Mouse (Mus musculus) lung, adult 2 months (tissue): ENCODE data around the gene Mad1l1. TPM values are rescaled to one million over a fixed set of nuclear protein-coding genes. Genes with fewer than 3 reads are reported as not detected.

Experiments used
- DNase-seq: peaks from one replicate; pipeline ENCODE4 v3.0.0; 2022
- H3K4me1 ChIP-seq: fragments of 200-500 bp; 2 replicates; pipeline ENCODE4 v1.6.1; 2011; ENCODE audit warnings: low read length; ENCODE audit not compliant: control insufficient read depth, insufficient read depth
- H3K4me3 ChIP-seq: fragments of 200-500 bp; replicated peaks from 2 replicates; pipeline ENCODE3; 2011; ENCODE audit warnings: low read depth, mild to moderate bottlenecking, control low read depth, low read length; ENCODE audit errors: extremely low read depth
- CTCF ChIP-seq: fragments of 200-500 bp; IDR thresholded peaks from 2 replicates; pipeline ENCODE4 v1.5.1; 2011; ENCODE audit warnings: mild to moderate bottlenecking, low read length, control low read depth; ENCODE audit not compliant: insufficient read depth
- POLR2A ChIP-seq: fragments of 200-500 bp; IDR thresholded peaks from 2 replicates; pipeline ENCODE4 v1.6.1; 2011; ENCODE audit warnings: low read depth, mild to moderate bottlenecking, control low read depth, low read length, borderline replicate concordance; ENCODE audit errors: extremely low read depth
- WGBS: fragments of 180-500 bp; shearing (Covaris S2); methylation state at CpG from one replicate; pipeline ENCODE4 v1.1.7; 2018; 5-methylcytosine and 5-hydroxymethylcytosine counted together
- polyA plus RNA-seq: library from polyadenylated mRNA; depleted of rRNA; stranded (reverse); fragments of >200 nt; gene quantifications from 2 replicates; pipeline ENCODE4 v1.2.3, GENCODE M21; 2012

Gene Mad1l1
- polyA plus RNA-seq, 1 experiment = 21.6 TPM

GRCm38 (mm10) chr5:140021755-140022154 lies 299.6 kb downstream of the Mad1l1 start:
- TF ChIP-seq CTCF (no peak), POLR2A (no peak)
- DNase-seq = no peak
- 86% methylated on average over 10 of the region's 10 CpGs for WGBS
- Histone ChIP-seq H3K4me1 (peaks cover 3% of the 10 kb centered on the region; the same call in 1 of the 2 replicates), H3K4me3 (no peak overlapping the region)

GRCm38 (mm10) chr5:140019616-140020015 lies 301.7 kb downstream of the Mad1l1 start:
- 100% methylated on average over 1 of the region's 1 CpGs for WGBS

GRCm38 (mm10) chr5:140018780-140019179 lies 302.6 kb downstream of the Mad1l1 start:
- TF ChIP-seq POLR2A = no peak
- no peak for TF ChIP-seq CTCF
- no peak for DNase-seq
- H3K4me3 ChIP-seq = no peak overlapping the region
- peaks cover 3% of the 10 kb centered on the region; the same call in 1 of the 2 replicates for H3K4me1 ChIP-seq
- WGBS = 92% methylated on average over 7 of the region's 7 CpGs

More at GRCm38 (mm10) chr5:140019616-140020015, 301.7 kb downstream of the Mad1l1 start:
- TF ChIP-seq CTCF = no peak
- TF ChIP-seq POLR2A = no peak
- no peak for DNase-seq
- Histone ChIP-seq H3K4me3 (no peak overlapping the region), H3K4me1 (peaks cover 3% of the 10 kb centered on the region; the same call in 1 of the 2 replicates)

- WGBS = 100% methylated on average over 1 of the region's 1 CpGs
- DNase-seq = no peak
- no peaks in the 10 kb centered on the region for H3K4me1 ChIP-seq
- no peak for TF ChIP-seq POLR2A
- no peak for TF ChIP-seq CTCF
- H3K4me3 ChIP-seq = no peak overlapping the region
Measured at GRCm38 (mm10) chr5:140016896-140017295, 304.5 kb downstream of the Mad1l1 start.

GRCm38 (mm10) chr5:140013652-140014051 lies 307.7 kb downstream of the Mad1l1 start:
- no peak for DNase-seq
- Histone ChIP-seq H3K4me1 (no peaks in the 10 kb centered on the region), H3K4me3 (no peak overlapping the region)
- WGBS = 80% methylated on average over 5 of the region's 5 CpGs
- no peak for TF ChIP-seq POLR2A
- no peak for TF ChIP-seq CTCF

GRCm38 (mm10) chr5:140012286-140012967 lies 308.9 kb downstream of the Mad1l1 start:
- no peak for TF ChIP-seq CTCF
- DNase-seq = no peak
- Histone ChIP-seq H3K4me3 (no peak overlapping the region), H3K4me1 (no peaks in the 10 kb centered on the region)
- 74% methylated on average over 12 of the region's 12 CpGs for WGBS

GRCm38 (mm10) chr5:140010405-140010804 lies 310.9 kb downstream of the Mad1l1 start:
- no peak for DNase-seq
- Histone ChIP-seq H3K4me1 (no peaks in the 10 kb centered on the region), H3K4me3 (no peak overlapping the region)
- WGBS = 71% methylated on average over 3 of the region's 3 CpGs
- TF ChIP-seq CTCF (no peak), POLR2A (no peak)

GRCm38 (mm10) chr5:140009083-140009655 lies 312.2 kb downstream of the Mad1l1 start:
- H3K4me1 ChIP-seq = no peaks in the 10 kb centered on the region
- no peak for DNase-seq
- H3K4me3 ChIP-seq = no peak overlapping the region
- TF ChIP-seq CTCF (no peak), POLR2A (no peak)
- WGBS = 85% methylated on average over 7 of the region's 7 CpGs

- WGBS = 83% methylated on average over 5 of the region's 5 CpGs
- TF ChIP-seq CTCF (no peak), POLR2A (no peak)
- no peak for DNase-seq
Measured at GRCm38 (mm10) chr5:140008523-140008806, 312.9 kb downstream of the Mad1l1 start.

GRCm38 (mm10) chr5:140007656-140008522 lies 313.5 kb downstream of the Mad1l1 start:
- no peak for DNase-seq
- H3K4me1 ChIP-seq = no peaks in the 10 kb centered on the region
- TF ChIP-seq CTCF (no peak), POLR2A (no peak)
- H3K4me3 ChIP-seq = no peak overlapping the region
- WGBS = 66% methylated on average over 9 of the region's 9 CpGs

More at GRCm38 (mm10) chr5:140008523-140008806, 312.9 kb downstream of the Mad1l1 start:
- H3K4me3 ChIP-seq = no peak overlapping the region
- no peaks in the 10 kb centered on the region for H3K4me1 ChIP-seq
